Mouse (Mus musculus): ENCODE data around the gene Traip. TPM values are rescaled to one million over a fixed set of nuclear protein-coding genes. Genes with fewer than 3 reads are reported as not detected.

Gene Traip
- total RNA-seq, 2 experiments from 2014 or later = 7.8 to 16.5 TPM

DNA sequence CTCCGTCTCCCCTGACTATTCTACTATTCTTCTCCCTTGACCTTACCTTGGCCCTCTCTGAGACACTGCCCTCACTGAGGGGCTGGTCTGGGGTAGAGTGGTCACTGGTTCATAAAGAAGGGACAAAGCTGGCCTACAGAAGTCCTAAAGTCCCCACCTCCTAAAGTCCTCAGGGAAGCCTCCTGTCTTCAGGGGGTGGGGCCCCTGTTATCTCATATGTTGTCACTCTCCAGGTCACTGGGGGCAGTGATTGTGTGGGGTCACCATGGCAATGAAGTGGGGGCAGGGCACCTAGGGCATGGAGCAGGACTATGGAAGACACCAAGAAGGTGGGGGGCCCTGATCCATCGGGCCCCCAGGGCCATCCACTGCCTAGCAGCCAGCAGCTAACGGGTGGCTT lies 21.8 kb upstream of the Traip start, which contains the start of gene Actl11:
Actl11 (plus strand) TSS at position 301 of the 400 bp plus-strand sequence.
- DNase-seq (ENCODE audit: low spot score in 2 of 2) = no peak
- intact Hi-C loops (cut with DNase I) = no loop called here

GRCm38 (mm10) chr9:107932221-107932620 lies 17.7 kb upstream of the Traip start:
- DNase-seq (ENCODE audit: low spot score in 2 of 2) = no peak
- intact Hi-C loops (cut with DNase I) = no loop called here

DNA sequence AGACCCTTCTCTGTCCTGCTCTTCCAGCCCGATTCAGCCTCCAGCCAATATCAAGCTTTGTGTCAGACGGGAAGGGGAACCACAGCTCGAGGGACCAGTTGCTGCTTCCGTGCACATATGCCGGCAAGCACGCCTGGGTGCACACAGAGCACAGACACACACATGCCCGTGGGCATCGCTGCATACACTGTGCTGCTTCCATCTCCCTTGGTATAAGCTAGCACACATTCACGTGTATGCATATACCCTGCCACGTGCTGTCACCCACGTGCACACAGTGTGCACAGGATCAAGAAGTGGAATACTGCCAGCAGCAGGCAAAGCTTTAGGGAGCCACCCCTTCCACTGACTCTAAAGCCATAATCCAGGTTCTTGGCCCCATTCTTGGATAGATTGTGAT lies 15.8 kb upstream of the Traip start:
- peak in 1 of 2 experiments; percentile 52 for DNase-seq (ENCODE audit: low spot score in 2 of 2)

GRCm38 (mm10) chr9:107935374-107935773 lies 14.6 kb upstream of the Traip start, which contains the start of gene Camkv:
Gene Camkv (plus strand): TSS chr9:107935674.
- no peak for DNase-seq (ENCODE audit: low spot score in 2 of 2)
- intact Hi-C loops (cut with DNase I) = no loop called here

More for the DNA sequence above, 15.8 kb upstream of the Traip start:
- intact Hi-C loops (cut with DNase I) = no loop called here

DNA sequence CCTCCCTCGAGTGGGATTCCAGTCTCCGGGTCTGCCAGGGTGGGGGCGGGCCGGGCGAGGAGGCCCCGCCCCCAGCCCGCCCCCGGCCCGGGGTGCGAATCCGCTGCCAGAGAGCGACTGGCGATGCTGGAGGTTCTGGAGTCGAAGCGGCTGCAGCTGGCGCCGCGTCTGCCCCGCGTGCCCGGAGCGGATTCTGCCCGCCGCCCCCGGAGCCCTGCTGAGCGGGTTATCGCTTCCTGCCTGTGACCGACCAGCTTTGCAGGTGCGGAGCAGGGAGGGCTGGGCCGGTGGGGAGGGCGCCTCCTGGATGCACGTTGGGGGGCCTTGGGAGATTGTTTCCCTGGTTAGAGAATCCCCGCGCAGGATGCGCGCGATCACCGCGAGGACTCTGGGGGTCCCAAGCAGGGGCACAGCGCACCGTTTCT lies 14.1 kb upstream of the Traip start:
- peak; percentile 70 to 79 for DNase-seq (ENCODE audit: low spot score in 2 of 2)
- intact Hi-C loops (cut with DNase I) = no loop called here

DNA sequence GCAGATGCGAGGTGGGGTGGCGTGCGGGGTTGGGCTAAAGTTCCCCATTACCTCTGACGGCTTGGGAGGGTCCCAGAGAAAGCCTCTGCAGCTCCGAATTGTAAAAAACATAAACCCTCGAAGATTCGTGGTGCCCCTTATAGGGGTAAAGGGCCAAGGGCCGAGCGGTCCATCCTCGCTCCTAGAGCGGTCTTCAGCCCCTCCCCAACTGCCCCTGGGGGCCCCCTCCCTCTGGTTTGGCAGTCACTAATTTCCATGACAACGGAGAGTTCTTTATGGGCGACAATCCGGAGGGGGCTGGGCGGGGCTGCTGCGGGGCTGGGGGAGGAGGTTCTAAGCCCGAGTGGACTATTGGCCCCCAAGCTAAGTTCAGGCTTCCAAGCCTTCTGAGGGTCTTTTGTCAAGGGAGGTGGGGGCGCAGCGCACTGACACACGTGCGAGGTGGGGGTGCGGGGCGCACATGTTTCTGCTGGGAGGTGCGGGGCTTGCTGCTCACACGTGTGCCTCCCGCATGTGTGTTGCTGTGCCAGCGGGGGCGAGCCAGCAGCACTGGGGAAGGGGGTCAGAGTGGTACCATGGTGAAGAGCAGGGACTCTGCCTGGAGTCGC lies 13.6 kb upstream of the Traip start:
- DNase-seq (ENCODE audit: low spot score in 2 of 2) = peak; percentile 65 to 76

GRCm38 (mm10) chr9:107936831-107937230 lies 13.1 kb upstream of the Traip start:
- intact Hi-C loops (cut with DNase I) = no loop called here
- DNase-seq (ENCODE audit: low spot score in 2 of 2) = no peak

More for the DNA sequence above, 13.6 kb upstream of the Traip start:
- intact Hi-C loops (cut with DNase I) = no loop called here

DNA sequence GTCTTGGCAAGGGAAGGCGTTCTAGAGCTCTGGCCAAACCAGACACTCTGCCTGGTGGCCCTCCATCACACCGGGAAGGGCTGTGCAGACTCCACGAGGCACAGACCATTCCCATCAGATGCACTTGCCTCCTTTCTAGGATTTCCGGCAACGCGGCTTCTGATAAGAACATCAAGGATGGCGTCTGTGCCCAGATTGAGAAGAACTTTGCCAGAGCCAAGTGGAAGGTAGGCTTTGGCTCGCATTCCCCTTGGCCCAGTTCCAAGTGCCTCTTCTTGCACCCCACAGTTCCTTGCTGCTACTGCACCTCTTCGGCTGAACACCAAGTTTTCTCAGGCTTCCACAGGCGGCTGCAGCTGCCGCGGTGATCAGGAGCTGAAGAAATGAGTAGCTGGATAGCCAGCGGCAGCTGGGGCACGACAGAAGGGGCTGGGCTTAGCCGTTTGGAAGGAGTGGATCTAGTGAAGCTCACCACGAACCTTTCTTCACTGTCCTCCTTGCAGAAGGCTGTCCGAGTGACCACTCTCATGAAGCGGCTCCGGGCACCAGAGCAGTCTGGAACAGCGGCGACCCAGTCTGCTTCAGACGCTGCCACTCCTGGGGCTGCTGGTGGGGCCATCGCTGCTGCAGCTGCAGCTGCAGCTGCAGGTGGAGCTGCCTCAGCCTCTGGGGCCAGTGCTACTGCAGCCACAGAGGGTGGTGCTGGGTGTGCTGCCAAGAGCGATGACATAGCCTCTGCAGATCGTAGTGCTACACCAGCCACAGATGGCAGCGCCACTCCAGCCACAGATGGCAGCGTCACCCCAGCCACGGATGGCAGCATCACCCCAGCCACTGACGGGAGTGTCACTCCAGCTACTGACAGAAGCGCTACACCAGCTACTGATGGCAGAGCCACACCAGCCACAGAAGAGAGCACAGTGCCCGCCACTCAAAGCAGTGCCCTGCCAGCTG lies 2.4 kb upstream of the Traip start:
- intact Hi-C loops (cut with DNase I) = no loop called here
- no peak for DNase-seq (ENCODE audit: low spot score in 2 of 2)

GRCm38 (mm10) chr9:107949184-107949921 lies 583 bp upstream of the Traip start:
- DNase-seq (ENCODE audit: low spot score in 2 of 2) = no peak
- intact Hi-C loops (cut with DNase I) = no loop called here

DNA sequence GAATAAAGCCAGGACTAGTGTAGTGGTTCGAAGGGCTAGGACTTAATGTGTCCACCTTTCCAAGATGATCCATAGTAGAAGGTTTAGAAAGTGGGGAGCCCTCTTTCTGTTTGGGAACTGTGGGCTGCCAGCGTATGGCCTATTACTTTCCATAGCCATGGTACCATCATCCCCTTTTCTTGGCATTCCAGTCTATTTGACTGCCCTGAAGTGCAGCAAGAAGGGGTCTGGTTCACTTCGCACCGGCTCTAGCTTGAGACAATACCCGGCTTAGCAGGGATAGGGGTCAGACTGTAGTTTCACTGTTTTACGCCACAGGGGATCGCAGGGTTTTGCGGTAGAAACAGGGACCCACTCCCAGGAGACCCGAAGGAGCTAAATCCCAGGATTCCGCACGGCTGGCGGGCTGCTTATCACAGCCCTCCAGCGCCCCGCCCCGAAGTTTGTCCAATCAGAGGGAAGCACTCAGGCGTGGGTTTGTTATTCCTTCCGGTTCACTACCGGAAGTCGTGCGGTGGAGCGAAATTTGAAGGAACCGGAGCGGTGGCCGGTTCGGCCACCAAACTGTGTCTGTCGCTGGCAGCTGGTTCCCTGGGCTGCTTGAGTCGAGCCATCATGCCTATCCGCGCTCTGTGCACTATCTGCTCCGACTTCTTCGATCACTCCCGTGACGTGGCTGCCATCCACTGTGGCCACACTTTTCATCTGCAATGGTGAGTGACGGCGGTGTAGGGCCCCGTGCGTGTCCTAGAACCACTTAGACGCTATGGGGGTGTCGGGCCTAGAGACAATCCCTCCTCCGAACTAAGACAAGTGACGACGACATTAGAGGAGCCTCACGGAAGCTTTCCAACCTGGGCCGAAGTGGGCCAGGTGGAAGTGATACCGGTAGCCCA lies 772 bp downstream of the Traip start:
- intact Hi-C loops (cut with DNase I) = no loop called here
- DNase-seq (ENCODE audit: low spot score in 2 of 2) = peak; percentile 88 to 90

GRCm38 (mm10) chr9:107955613-107956289 lies 5.8 kb downstream of the Traip start:
- intact Hi-C loops (cut with DNase I) = no loop called here
- no peak for DNase-seq (ENCODE audit: low spot score in 2 of 2)

- intact Hi-C loops (cut with DNase I) = no loop called here
- DNase-seq (ENCODE audit: low spot score in 2 of 2) = no peak
These were observed 7.2 kb downstream of the Traip start for GRCm38 (mm10) chr9:107957141-107957540.

GRCm38 (mm10) chr9:107959896-107960295 lies 10.0 kb downstream of the Traip start:
- intact Hi-C loops (cut with DNase I) = loop anchor here (5.0 kb wide), 2 partner anchors 92 to 107 kb away; partner anchors contain the start of gene Amigo3
- no peak for DNase-seq (ENCODE audit: low spot score in 2 of 2)

GRCm38 (mm10) chr9:107960928-107961327 lies 11.0 kb downstream of the Traip start:
- intact Hi-C loops (cut with DNase I) = loop anchor here (5.0 kb wide), 2 partner anchors 91 to 106 kb away; partner anchors contain the start of gene Amigo3
- DNase-seq (ENCODE audit: low spot score in 2 of 2) = no peak

DNA sequence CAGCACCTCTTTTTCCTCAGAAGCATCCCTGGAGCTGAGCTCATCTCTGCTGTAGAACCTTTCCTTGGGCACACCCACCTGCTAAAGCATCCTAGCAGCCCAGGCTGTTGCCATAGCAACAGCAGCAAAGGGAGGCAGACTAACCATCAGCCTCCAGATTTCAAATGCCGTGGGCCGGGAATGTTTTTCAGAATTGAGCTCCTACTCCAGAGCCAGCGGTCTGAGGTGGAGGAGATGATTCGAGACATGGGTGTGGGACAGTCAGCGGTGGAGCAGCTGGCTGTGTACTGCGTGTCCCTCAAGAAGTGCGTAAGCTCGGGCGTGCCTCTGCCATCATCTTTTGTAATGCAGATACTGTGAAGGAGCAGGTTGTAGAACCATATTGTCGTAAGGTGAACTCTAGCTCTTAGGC lies 11.4 kb downstream of the Traip start:
- intact Hi-C loops (cut with DNase I) = loop anchor here (5.0 kb wide), 2 partner anchors 91 to 106 kb away; partner anchors contain the start of gene Amigo3
- peak; percentile 85 to 86 for DNase-seq (ENCODE audit: low spot score in 2 of 2)

DNA sequence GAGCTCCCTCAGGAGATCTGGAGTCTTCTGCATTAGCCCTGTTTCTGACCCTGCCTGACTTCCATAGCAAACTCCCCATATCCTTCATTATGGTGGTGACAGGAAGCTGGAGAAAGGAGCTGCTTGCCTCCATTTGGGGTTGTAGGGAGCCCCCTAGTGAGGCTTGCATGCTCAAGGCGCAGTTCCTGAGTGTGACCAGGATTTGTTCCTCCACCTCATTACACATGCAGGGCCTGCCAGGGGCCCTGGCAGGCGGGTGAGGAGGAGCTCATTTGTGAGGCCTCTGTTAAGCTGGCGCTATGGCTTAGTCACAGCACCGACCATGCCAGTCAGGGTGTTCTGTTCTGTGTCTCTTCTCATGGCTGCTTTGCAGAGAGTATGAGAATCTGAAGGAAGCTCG lies 11.9 kb downstream of the Traip start:
- intact Hi-C loops (cut with DNase I) = loop anchor here (1.0 to 5.0 kb wide), 3 partner anchors 58 to 105 kb away; partner anchors contain the start of gene Amigo3
- peak; percentile 69 to 72 for DNase-seq (ENCODE audit: low spot score in 2 of 2)

DNA sequence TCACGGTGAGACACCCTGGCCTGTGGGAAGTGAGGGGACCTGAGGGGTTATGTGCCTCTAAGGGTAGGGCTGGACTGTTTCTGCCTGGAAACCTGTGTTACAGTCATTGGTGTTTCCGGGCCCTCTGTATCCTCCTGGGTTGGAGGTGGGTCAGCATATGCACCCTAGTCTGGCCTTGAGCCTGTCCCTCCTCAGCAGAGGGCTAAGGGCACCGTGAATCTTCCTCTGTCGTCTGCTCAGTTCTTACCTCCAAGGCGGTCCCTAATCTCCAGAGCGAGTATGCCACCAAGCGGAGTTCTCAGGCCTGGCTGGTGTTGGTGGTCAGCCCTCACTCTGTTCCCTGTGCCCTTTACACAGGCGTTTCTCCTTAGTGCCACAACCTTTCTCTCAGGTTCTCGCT lies 13.0 kb downstream of the Traip start:
- DNase-seq (ENCODE audit: low spot score in 2 of 2) = no peak
- intact Hi-C loops (cut with DNase I) = loop anchor here (1.0 to 5.0 kb wide), 4 partner anchors 23 to 104 kb away; partner anchors contain the start of gene Amigo3

DNA sequence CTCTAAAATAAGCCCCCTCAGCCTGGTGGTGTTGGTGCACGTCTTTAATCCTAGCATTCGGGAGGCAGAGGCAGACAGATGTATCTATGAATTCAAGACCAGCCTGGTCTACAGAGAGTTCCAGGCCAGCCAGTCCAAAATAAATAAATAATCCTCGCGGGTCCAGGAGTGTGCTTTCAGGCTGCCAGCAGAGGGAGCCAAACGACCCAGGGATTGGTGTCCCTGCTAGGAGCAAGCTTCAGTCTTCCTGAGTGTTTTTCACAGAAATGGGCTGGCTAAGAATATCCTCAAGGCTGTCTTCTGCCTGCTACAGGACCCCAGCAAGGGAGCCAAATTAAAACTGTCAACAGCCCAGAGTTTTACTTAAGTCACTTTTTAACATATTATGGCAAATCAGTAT lies 13.8 kb downstream of the Traip start:
- DNase-seq (ENCODE audit: low spot score in 2 of 2) = peak; percentile 57 to 69
- intact Hi-C loops (cut with DNase I) = loop anchor here (1.0 to 5.0 kb wide), 3 partner anchors 23 to 104 kb away; partner anchors contain the start of gene Amigo3
